Mouse (Mus musculus) midbrain, embryonic 15.5 days (tissue): ENCODE measurements around the gene Mageh1. TPM values are rescaled to one million over a fixed set of nuclear protein-coding genes. Genes with fewer than 3 reads are reported as not detected.

Experiments used
- polyA plus RNA-seq: library from polyadenylated mRNA; unstranded; fragments of >200 nt; fragmentation: Nextera tagmentation; extraction: Ambion mirVana; gene quantifications from 2 replicates; pipeline ENCODE4 v1.2.1, GENCODE M21; 2015

Gene Mageh1
- polyA plus RNA-seq, 1 experiment from 2014 or later: 146 TPM

Other genes starting within 250 kb of the Mageh1 start
- 3.1 and 3.7 TPM in 2 replicates for gene Usp51, start 31.1 kb downstream of the Mageh1 start, polyA plus RNA-seq
- gene Foxr2, start 81.2 kb upstream of the Mageh1 start, polyA plus RNA-seq: 0.77 and 0.91 TPM in 2 replicates
- 9.1 and 10.1 TPM in 2 replicates for gene Rragb, start 102.4 kb upstream of the Mageh1 start, polyA plus RNA-seq
- gene Klf8, start 199.9 kb upstream of the Mageh1 start, polyA plus RNA-seq: 5.1 and 6.4 TPM in 2 replicates